Mouse (Mus musculus): Measurements from ENCODE around the gene Olfr1347.
"Not testable (repeated sequence)": the region's sequence is repeated elsewhere in the genome, so short reads cannot be mapped to it uniquely, and the experiment has no call there.

Olfr1347 gene

DNA sequence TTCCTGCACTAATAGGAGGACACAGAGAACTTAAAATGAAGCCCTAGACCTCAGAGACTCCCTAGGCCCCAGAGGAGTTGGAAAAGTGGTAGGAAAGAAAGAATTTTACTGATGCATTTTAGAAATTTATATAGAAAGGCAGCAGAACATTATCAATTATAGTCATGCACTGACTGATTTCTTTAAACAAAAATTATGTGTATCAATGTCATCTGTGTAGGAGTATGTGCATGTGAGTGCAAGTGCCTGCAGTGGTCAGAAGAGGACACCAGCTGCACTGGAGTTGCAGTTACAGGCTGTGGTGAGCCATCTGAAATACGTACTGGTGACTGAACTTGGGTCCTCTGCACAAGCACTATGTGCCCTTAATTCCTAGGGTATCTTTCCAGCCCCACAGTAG lies at the start of gene Olfr1347:
Gene Olfr1347 (minus strand): TSS at position 101 of the 400 bp plus-strand sequence.
- no peak for DNase-seq (ENCODE audit: low spot score)

DNA sequence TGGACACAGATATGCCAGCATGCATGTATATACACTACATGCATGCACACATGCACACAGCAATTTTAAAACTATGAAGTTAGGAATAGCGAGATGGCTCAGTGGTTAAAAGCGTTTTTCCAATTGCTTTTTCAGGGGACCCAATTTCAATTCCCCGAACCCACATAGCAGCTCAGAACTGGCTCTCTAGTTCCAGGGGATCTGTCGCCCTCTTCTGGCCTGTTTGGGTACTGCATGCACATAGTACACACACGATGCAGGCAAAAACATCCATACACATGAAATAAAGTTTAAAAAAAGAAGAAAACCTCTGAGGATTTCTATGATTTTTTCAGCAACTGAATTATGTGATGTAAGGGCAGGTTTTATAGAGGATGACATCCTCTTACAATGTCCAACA lies 26.6 kb upstream of the Olfr1347 start:
- peak; percentile 16 for DNase-seq (ENCODE audit: low spot score)

DNA sequence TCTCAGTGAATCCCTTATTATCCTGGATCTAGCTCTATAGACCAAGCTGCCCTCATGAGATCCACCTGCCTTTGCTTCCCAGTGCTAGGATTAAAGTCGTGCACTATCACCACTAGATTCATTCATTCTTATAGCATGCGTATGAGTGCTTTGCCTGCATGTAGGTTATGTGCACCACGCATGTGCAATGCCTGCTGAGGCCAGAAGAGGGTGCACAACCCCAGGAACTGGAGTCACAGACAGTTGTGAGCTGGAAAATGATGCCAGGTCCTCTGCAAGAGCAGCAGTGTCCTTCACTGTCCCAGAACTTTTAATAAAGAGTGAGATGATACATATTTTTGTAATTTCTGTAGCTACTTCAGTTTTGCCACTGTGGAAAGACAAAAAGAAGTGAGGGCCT lies 25.4 kb upstream of the Olfr1347 start:
- DNase-seq (ENCODE audit: low spot score): no peak

DNA sequence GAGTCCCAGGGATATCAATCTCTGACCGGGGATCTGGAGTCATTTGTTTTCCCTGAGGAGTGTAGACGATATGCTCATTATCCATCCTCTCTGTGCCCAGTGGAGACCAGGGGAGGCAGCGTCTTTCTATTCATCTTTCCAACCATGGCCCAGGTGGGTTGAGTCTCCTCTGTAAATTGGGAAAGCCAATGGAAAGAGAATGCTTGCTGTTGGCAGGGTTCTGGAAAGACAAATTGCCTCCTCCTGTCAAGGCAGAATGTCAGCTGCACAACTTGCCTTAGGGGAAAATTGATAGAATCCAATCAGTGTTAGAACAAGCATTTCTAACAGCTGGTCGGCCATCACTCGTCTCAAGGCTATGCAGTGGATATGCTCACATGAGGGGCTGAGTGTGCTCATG lies 23.3 kb upstream of the Olfr1347 start, which contains the start of gene Olfr1349:
Gene Olfr1349 (minus strand): TSS at position 101 of the 400 bp plus-strand sequence.
- DNase-seq (ENCODE audit: low spot score): no peak

DNA sequence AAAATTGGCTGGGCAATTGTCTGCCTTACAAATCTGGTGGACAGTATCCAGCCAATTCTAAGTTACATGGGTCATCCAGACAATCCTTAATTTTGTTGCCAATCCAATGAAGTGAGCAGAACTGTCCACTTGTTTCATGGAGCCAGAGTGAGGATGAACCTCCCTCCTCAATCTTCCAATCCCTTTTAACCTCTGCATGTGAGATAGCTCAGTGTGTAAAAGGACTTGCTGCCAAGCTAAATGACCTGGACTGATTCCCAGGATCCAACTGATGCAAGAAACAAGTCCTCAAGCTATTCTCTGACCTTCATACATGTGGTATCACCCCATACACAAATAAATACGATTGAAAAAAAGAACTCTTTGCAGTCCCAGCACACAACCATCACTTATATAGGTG lies 22.1 kb upstream of the Olfr1347 start:
- no peak for DNase-seq (ENCODE audit: low spot score)

DNA sequence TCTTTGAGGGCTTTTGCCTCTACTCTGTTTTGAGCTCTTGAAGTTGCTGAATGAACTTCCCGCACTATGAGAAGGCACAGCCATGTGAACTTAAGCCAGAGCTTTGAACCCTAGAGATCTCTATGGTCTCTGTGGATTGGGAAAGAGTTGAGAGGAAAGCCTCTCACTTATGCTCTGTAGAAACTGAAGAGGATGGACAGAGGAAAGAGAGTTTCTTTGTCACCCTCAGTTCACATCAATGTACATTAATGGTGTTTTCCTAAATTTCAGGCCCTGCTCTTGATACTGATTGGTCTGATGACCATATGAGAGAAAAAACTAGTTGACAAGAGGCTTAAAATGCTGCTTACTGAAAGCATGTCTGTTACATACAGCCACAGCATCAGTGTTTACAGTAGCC lies 9.1 kb upstream of the Olfr1347 start, which contains the start of gene Olfr1348:
Gene Olfr1348 (minus strand): TSS at position 101 of the 400 bp plus-strand sequence.
- DNase-seq (ENCODE audit: low spot score): no peak

DNA sequence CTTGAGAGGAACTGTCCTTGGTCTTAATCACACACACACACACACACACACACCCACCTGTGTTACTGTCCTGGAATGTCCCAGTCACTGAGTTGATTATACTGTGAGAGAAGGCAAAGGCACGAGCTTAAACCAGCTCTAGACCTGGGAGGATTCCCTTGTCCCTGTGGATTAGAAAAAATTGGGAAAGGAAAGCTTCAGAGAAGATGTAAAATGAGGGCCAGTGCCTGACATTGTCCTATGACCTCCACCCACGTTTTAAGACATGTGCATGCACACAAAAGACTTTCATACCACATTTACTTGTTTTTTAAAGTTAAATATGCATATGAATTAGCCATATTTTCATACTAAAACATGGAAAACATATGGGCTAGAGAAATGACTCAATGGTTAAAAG lies 12.7 kb downstream of the Olfr1347 start, which contains the start of gene Olfr5:
Gene Olfr5 (minus strand): TSS at position 101 of the 400 bp plus-strand sequence.
- no peak for DNase-seq (ENCODE audit: low spot score)

DNA sequence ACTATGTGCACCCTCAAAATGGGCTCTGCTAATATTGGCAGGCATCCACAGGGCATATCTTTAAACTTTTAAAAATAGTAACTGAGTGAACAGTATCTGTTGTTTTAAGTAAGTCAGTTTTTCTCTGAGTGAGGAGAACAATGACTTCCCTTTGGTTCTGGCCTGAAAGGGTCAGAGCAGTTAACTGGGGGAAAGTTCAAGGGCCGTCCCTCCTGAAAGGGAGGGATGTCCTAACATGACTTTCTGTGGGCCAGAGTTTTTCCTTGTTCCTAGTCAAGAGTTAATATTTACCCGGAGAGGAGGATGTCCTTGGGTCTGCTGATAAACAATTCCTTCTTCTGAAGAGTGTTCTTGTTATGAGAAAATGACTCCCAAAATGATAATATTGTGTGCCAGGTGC lies 21.9 kb downstream of the Olfr1347 start:
- DNase-seq (ENCODE audit: low spot score): not testable (repeated sequence)

DNA sequence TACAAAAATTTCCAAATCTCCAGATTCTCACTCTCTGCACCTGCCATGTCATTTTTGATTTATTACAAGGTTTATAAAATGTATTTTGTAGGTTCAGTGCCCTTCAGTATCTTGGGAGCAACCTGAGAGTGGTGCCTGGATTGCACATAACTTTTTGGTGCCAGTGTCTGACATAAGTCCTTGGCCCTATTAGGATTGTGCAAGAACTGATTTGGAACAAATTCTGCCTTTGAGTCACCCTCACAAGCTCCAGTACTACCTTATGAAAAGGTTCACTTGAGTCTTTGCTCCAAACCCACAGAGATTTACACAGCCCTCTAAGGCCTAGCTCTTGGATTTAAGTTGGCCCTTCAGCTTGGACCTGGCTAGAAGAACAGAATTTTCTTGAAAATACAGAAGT lies 32.6 kb downstream of the Olfr1347 start, which contains the start of gene Olfr1346:
Gene Olfr1346 (plus strand): TSS at position 151 of the 400 bp plus-strand sequence.
- DNase-seq (ENCODE audit: low spot score): no peak

DNA sequence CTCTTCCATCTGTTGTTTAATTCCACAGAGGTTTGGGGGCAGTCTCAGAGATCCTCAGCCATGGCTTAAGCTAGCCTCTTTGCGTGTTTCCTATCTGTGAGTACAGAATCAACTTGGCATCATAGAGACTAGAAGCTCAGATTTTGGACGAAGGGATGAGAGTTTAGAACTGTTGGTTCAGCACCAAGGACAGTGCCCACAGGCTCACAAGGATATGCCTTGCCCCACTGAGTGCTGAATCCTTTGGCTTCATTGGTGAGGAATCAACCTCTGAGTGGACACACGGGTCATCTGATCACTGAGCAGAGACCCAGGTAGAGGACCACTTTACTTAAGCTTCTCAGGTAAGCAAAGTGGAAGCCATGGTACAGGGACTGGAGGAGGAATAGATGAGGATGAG lies 43.2 kb downstream of the Olfr1347 start:
- DNase-seq (ENCODE audit: low spot score): no peak

DNA sequence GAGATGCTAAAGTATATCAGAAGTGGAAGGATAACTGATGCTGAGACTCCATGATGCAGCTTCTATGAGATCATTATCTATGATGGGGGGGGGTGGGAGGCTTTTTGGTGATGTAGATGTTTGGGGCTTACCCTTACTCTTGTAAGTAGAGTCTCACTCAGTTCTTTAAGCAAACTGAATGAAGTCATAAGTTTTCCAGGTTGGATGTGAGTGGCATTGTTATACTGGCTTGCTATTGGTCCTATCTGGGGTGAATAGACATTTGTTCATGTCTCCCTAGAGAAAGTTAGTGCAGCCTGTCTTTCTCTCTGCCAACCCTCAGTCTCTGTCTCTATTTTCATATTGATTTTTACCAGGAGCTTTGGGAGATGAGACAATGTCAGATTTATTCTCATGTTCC lies 43.7 kb downstream of the Olfr1347 start, which contains the start of gene Olfr1336:
Gene Olfr1336 (plus strand): TSS at position 301 of the 400 bp plus-strand sequence.
- DNase-seq (ENCODE audit: low spot score): no peak

DNA sequence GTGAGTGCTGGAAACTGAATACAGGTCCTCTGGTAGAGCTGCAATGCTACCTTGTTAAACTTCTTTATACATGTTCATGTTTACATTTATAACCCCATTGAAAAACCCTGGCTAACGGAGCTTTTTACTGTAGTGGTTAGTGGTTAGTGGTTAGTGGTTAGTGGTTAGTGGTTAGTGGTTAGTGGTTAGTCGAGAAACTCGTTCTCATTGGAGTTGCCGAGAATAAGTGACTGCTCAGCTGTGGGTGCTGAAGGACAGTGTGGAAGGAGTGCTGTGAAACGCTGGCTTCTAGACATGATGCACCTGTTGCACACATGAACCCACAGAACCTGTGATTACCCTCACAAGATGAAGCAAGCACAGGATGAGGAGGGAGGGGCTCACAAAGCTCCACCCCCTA lies 51.8 kb downstream of the Olfr1347 start:
- DNase-seq (ENCODE audit: low spot score): no peak

DNA sequence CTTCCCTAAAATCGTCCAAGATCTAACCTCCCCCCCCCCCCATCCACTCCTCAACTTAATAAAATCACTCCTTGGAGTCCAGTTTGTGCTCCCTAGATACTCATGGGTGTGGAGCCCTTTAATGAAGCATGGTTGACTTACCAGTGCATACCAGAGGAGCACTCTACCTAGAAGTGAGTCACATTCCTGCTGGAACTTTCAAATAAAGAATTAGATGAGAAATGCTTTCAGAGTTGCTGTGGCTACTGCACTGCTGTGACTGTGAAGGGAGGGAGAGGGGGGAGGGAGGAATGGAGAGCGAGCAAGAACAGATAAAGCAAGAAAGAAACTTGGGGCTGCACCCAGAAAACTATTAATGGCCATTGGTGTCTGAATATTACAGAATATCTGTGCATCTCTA lies 58.4 kb downstream of the Olfr1347 start:
- DNase-seq (ENCODE audit: low spot score): no peak

DNA sequence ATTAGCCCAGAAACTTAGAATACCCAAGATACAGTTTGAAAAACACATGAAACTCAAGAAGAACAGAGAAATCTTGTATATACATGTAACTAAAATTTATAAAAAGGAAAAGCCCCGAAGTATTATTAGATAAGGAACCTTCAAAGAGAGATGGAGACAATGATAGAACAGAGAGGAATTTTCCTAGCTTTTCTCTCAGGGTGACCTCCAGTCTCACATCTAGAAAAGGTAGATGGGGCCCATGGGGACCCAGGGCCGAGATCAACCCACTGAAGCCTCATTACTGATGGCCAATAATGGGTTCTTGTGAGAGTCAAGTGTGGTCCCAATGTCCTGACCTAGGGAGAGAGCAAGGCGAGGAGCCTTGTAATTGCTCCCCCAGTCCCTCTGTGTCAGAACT lies 61.2 kb downstream of the Olfr1347 start, which contains the start of gene Olfr1344:
Gene Olfr1344 (plus strand): TSS at position 301 of the 400 bp plus-strand sequence.
- DNase-seq (ENCODE audit: low spot score): no peak

Data from c-Kit-positive CD71-positive TER-119-positive erythroid progenitor cells, embryonic 14.5 days (primary cell).